Mouse (Mus musculus) layer of hippocampus, postnatal 36 days (tissue): ENCODE results near the gene Smyd2. TPM values are rescaled to one million over a fixed set of nuclear protein-coding genes. Genes with fewer than 3 reads are reported as not detected.

ENCODE experiments used
- DNase-seq, 2 experiments: peaks; one replicate each; pipeline ENCODE4 v3.0.0; 2022
- total RNA-seq, 2 experiments: library from RNA; stranded (reverse); gene quantifications; 2 replicates each; pipeline ENCODE4 v1.2.3; 2021

The Smyd2 gene
- total RNA-seq, 2 experiments from 2014 or later = 74.5 to 77.0 TPM

DNA sequence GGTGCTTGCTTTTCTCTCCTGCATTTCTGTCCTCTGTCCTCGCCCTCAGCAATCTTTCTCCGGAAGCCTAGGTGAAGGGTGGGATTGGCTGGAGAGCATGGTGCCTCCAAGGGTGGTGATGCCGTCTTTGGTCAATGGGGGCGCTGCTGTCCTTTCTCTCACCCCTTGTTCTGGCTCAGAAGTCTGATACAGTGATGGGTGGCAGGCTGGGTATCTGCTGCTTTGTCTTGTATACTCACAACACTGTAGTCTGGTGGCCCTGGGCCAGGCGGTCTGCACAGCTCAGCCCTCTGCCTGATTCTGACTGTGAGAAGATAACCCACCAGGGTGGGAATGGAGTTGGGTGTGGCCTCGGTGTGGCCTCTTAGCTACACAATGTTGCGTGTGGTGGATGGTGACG lies 51.6 kb downstream of the Smyd2 start:
- no peak for DNase-seq

DNA sequence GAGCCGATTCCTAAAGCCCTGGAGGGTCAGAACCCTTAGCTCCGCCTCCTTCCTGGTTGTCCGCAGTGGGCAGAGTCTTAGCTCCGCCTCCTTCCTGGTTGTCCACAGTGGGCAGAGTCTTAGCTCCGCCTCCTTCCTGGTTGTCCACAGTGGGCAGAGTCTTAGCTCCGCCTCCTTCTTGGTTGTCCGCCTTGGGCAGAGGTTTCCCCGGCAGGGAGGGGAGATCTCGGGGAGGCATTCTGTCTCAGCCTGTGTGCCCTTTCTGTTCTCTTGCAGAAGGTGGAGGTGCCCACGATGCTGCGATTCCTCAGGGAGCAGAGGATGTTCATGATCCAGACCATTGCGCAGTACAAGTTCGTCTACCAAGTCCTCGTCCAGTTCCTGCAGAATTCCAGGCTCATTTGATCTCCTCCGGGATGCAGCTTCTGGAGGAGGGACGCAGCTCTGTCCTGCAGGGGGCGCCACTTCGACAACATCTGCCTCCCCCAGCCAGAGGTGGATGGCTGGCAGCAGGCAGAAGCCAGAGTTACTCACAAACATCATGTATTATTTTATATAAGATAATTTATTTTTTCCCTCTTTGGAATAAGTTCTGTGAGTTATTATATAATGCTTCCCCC lies 52.4 kb downstream of the Smyd2 start:
- no peak for DNase-seq

- DNase-seq = no peak
Observed at GRCm38 (mm10) chr1:189868036-189868435, 54.1 kb downstream of the Smyd2 start.

GRCm38 (mm10) chr1:189867497-189867896 lies 54.7 kb downstream of the Smyd2 start:
- no peak for DNase-seq

GRCm38 (mm10) chr1:189867034-189867433 lies 55.1 kb downstream of the Smyd2 start:
- DNase-seq = no peak

GRCm38 (mm10) chr1:189866621-189867020 lies 55.5 kb downstream of the Smyd2 start:
- DNase-seq = no peak

- DNase-seq = no peak
Observed at GRCm38 (mm10) chr1:189864846-189865560, 57.2 kb downstream of the Smyd2 start.

DNA sequence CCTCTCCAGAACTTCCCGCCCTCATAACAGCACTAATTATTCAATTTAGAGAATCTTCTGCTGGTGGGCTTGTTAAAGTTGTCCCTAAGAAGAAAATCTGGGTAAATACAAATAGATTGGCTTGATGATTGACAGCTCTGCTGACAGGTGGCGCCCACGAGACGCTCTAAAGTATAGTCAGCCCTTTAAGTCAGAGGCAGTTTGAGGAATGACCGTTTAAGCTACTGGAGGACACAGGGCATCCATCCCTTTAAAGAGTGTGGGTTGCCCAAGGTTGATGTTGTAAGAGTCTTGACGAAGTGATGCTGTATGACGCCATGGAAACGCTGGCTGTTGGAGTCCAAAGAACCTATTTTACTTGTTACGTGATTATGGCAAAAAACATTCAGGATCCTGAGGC lies 57.9 kb downstream of the Smyd2 start:
- no peak for DNase-seq

DNA sequence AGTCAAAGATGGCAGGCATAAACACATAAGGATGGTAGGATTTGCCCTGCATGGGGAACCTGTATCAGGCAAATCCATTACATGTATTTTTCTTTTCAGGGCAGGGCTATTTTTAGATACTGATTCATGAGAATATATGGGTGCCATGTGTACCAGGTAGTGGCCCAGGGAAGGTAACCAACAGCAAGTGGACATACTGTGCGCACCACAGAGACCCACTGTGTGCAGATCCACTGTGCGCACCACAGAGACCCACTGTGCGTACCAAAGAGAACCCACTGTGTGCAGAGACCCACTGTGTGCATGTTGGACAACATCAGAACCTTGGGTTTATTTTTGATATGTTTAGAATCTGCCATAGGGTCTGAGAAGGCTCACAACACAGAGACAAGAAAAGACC lies 58.4 kb downstream of the Smyd2 start:
- DNase-seq = no peak

DNA sequence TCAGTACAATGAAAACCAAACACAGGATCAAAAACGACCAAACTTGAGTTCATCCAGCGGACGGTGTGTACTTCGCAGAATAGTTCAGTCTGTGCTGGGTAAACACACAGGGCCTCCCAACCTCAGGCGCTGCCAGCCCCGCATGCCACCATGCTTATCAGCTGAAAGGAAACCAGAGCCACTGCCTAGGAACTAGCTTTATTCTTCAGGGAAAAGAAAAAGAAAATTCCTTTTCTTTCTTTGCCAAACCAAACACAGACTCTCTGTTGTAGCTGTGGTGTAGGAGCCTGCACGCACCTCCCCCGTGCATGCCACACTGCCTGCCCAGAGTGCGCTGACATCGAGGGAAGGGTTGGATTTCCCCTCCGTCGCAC lies 61.2 kb downstream of the Smyd2 start:
- no peak for DNase-seq

- DNase-seq = no peak
Observed at GRCm38 (mm10) chr1:189860112-189860941, 61.8 kb downstream of the Smyd2 start.

GRCm38 (mm10) chr1:189858377-189858776 lies 63.8 kb downstream of the Smyd2 start:
- DNase-seq = no peak

GRCm38 (mm10) chr1:189855739-189856138 lies 66.4 kb downstream of the Smyd2 start:
- no peak for DNase-seq

GRCm38 (mm10) chr1:189854646-189855045 lies 67.5 kb downstream of the Smyd2 start:
- DNase-seq = no peak

DNA sequence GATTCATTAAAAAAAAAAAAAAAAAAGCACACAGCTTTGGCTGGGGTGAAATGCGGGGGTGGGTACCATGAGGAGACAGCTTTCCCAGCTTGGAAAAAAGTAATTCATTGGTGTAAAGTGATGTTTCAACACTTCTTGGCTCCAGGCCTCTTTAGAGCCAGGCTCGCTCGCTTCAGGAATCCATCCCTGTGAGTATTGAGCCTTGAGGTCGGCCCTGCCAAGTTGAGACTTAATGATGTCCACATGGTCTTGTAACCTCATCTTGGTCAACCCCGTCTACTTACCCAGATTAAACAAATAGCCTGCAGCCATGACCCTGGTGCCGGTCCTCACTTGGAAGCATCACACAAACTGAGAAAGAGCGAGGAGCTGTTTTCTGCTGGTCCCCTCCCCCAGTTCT lies 69.7 kb downstream of the Smyd2 start:
- no peak for DNase-seq

- no peak for DNase-seq
Observed at GRCm38 (mm10) chr1:189852051-189852450, 70.1 kb downstream of the Smyd2 start.

- no peak for DNase-seq
Observed at GRCm38 (mm10) chr1:189849550-189849949, 72.6 kb downstream of the Smyd2 start.

- DNase-seq = no peak
Observed at GRCm38 (mm10) chr1:189846319-189846718, 75.8 kb downstream of the Smyd2 start.

DNA sequence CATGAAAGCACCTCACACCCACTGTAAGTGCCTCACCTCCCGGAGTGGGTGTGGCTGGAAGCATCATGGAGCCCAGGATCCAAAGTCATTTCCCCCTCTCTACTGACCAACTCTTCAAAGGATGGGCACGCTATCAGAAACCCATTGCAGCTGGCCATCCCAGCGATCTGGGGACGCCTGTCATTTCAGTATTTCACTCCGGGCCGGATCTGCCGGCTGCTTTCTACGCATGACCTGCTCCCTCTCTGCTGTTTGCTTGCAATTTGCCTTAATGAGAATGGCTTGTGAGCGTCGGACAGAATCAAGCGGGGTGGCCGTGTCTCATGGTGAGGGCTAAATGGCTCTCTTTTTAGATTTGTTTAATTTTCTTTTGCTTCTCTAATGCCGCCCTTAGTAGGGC lies 88.0 kb downstream of the Smyd2 start:
- DNase-seq = no peak

DNA sequence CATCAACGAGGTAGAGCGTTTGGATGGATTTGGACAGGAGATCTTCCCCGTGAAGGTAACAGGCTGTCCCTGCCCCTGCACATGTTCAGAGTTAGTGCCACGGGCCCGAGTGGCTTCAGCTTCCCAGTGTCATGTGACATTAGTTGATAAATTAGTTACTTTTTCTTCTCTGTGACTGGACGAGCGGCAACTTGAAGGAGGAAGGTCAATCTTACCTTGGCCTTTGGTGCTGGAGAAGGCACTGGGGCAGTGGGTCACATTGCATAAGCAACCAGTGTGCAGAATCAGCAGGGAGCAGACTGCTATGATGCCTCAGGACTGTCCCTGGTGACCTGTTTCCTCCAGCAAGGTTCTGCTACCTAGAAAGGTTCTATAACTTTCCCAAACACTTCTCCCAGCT lies 88.8 kb downstream of the Smyd2 start:
- no peak for DNase-seq

GRCm38 (mm10) chr1:189830797-189831232 lies 91.3 kb downstream of the Smyd2 start:
- no peak for DNase-seq
